Mouse (Mus musculus): ENCODE measurements around the gene Ptprt.
"Not testable (repeated sequence)": the region's sequence is repeated elsewhere in the genome, so short reads cannot be mapped to it uniquely, and the experiment has no call there.

Ptprt gene

GRCm38 (mm10) chr2:162182621-162183475 is 478.1 kb downstream of the Ptprt start:
- DNase-seq: no peak

- no peak for DNase-seq
Observed at GRCm38 (mm10) chr2:162181826-162182225, 479.1 kb downstream of the Ptprt start.

GRCm38 (mm10) chr2:162172529-162172928 is 488.4 kb downstream of the Ptprt start:
- DNase-seq: no peak

GRCm38 (mm10) chr2:162141845-162142411 is 519.0 kb downstream of the Ptprt start:
- no peak for DNase-seq

- not testable (repeated sequence) for DNase-seq
Observed at GRCm38 (mm10) chr2:162136176-162136575, 524.8 kb downstream of the Ptprt start.

GRCm38 (mm10) chr2:162131607-162132304 is 529.2 kb downstream of the Ptprt start:
- DNase-seq: no peak

- no peak for DNase-seq
Observed at GRCm38 (mm10) chr2:162129896-162130295, 531.1 kb downstream of the Ptprt start.

GRCm38 (mm10) chr2:162118041-162118440 is 542.9 kb downstream of the Ptprt start:
- DNase-seq: no peak

- DNase-seq: no peak
Observed at GRCm38 (mm10) chr2:162082391-162082790, 578.6 kb downstream of the Ptprt start.

GRCm38 (mm10) chr2:162080717-162081398 is 580.1 kb downstream of the Ptprt start:
- no peak for DNase-seq

GRCm38 (mm10) chr2:162078571-162079280 is 582.2 kb downstream of the Ptprt start:
- no peak for DNase-seq

GRCm38 (mm10) chr2:162052816-162053215 is 608.1 kb downstream of the Ptprt start:
- no peak for DNase-seq

GRCm38 (mm10) chr2:162050198-162050597 is 610.7 kb downstream of the Ptprt start:
- no peak for DNase-seq

- DNase-seq: no peak
Observed at GRCm38 (mm10) chr2:162035615-162036014, 625.3 kb downstream of the Ptprt start.

- no peak for DNase-seq
Observed at GRCm38 (mm10) chr2:162031636-162032035, 629.3 kb downstream of the Ptprt start.

- DNase-seq: no peak
Observed at GRCm38 (mm10) chr2:162001016-162001415, 659.9 kb downstream of the Ptprt start.

- no peak for DNase-seq
Observed at GRCm38 (mm10) chr2:161982311-161982710, 678.6 kb downstream of the Ptprt start.

GRCm38 (mm10) chr2:161961179-161962163 is 699.5 kb downstream of the Ptprt start:
- no peak for DNase-seq

- DNase-seq: no peak
Observed at GRCm38 (mm10) chr2:161945424-161945823, 715.5 kb downstream of the Ptprt start.

GRCm38 (mm10) chr2:161944689-161945088 is 716.3 kb downstream of the Ptprt start:
- no peak for DNase-seq

GRCm38 (mm10) chr2:161941991-161942390 is 719.0 kb downstream of the Ptprt start:
- no peak for DNase-seq

Measured in thymus, postnatal 25 days (tissue).